Mouse (Mus musculus) CH12.LX (cell line): ENCODE results near the gene Ddx42.

Source experiments
- CHD2 ChIP-seq: IDR thresholded peaks from 2 replicates; pipeline ENCODE4 v1.6.1; 2011; ENCODE audit warnings: low read length, improper control_type of control experiment
- CTCF ChIP-seq, 2 experiments: IDR thresholded peaks in 1 of 2; conservative IDR thresholded peaks in 1 of 2; 2 replicates each; pipeline ENCODE4 v1.5.1; 2011 to 2012; ENCODE audit warnings: low read depth in 2 of 2, low read length in 2 of 2, improper control_type of control experiment in 1 of 2, inconsistent platforms in 1 of 2, mild to moderate bottlenecking in 1 of 2, moderate library complexity in 1 of 2
- ELF1 ChIP-seq: IDR thresholded peaks from 2 replicates; pipeline ENCODE4 v1.6.1; 2014; ENCODE audit warnings: low read depth, mild to moderate bottlenecking, inconsistent platforms, low read length, improper control_type of control experiment
- EP300 ChIP-seq: IDR thresholded peaks from 2 replicates; pipeline ENCODE4 v1.6.1; 2011; ENCODE audit warnings: low read length, improper control_type of control experiment
- MAX ChIP-seq: IDR thresholded peaks from 2 replicates; pipeline ENCODE4 v1.6.1; 2011; ENCODE audit warnings: low read length, improper control_type of control experiment
- POLR2A ChIP-seq: IDR thresholded peaks from 2 replicates; pipeline ENCODE4 v1.6.1; 2011; ENCODE audit warnings: low read depth, mild to moderate bottlenecking, improper control_type of control experiment, low read length
- USF1 ChIP-seq: IDR thresholded peaks from 2 replicates; pipeline ENCODE4 v1.6.1; 2014; ENCODE audit warnings: low read depth, mild to moderate bottlenecking, inconsistent platforms, low read length, improper control_type of control experiment
- ZC3H11A ChIP-seq: IDR thresholded peaks from 2 replicates; pipeline ENCODE4 v1.6.1; 2012; ENCODE audit warnings: low read depth, mild to moderate bottlenecking, inconsistent platforms, low read length, improper control_type of control experiment
- ZKSCAN1 ChIP-seq: IDR thresholded peaks from 2 replicates; pipeline ENCODE4 v1.6.1; 2012; ENCODE audit warnings: low read depth, inconsistent platforms, low read length, improper control_type of control experiment, borderline replicate concordance

DNA sequence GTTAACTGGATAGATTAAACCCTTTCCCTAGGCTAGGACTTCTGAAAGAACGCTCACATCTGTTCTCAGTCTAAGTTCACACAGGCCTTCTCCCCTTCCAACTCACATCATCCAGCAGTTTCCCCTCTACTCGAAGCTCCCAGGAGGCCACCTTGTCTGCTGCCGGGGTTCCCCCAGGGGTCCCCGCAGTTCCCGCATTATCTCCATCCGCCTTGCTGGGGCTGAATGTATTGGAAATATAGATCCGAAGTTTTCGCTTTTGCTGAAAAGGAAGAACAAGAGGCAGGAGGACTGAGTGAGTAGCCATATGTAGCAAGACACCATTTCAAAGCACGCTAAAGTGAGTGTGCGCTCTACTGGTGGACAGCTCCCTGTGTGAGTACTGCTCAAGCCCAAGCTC is 49.7 kb downstream of the Ddx42 start:
- TF ChIP-seq CTCF (conservative IDR thresholded peaks at IDR 0.05 in 1 of 2, IDR thresholded peaks at IDR 0.05 in 1 of 2; ENCODE audit: low read depth in 2 of 2, low read length in 2 of 2) (no peak), MAX (no peak), POLR2A (no peak), USF1 (no peak), ZKSCAN1 (no peak), ELF1 (no peak), EP300 (no peak), CHD2 (no peak), ZC3H11A (no peak)
